Mouse (Mus musculus) left cerebral cortex, postnatal 14 days (tissue): ENCODE data around the gene Ciz1. TPM values are rescaled to one million over a fixed set of nuclear protein-coding genes. Genes with fewer than 3 reads are reported as not detected.

Experiments used
- DNase-seq, 2 experiments: peaks; one replicate each; pipeline ENCODE4 v3.0.0; 2021 to 2022; ENCODE audit warnings: low spot score in 2 of 2, mixed read lengths in 1 of 2
- intact Hi-C: fragments of 180-260 bp; cut with DNase I; formaldehyde crosslinking; loops from one replicate; pipeline ENCODE4 v1.15.1; 2025
- long read RNA-seq, 2 experiments: library from polyadenylated mRNA; stranded (forward); transcript quantifications; one replicate each; pipeline ENCODE4 v2.0.0; 2021
- total RNA-seq, 2 experiments: library from RNA; stranded (reverse); gene quantifications; 2 replicates each; pipeline ENCODE4 v1.2.3; 2021

The Ciz1 gene
- total RNA-seq, result 10 to 100 TPM; 69.5 to 79.0 TPM
- long read RNA-seq, experiment 1, partial matches to known transcripts, result 12 of 45 reads
- long read RNA-seq, experiment 1, other reads (novel, unspliced or antisense), result 31 of 45 reads
- long read RNA-seq, experiment 2, partial matches to known transcripts, result 9 of 47 reads
- long read RNA-seq, experiment 2, other reads (novel, unspliced or antisense), result 36 of 47 reads

GRCm38 (mm10) chr2:32352151-32353006 is at the start of gene Ciz1:
Gene Ciz1, plus strand, starts transcription at chr2:32352327.
- intact Hi-C loops, result no loop called here
- peak; percentile 68 to 70 for DNase-seq

GRCm38 (mm10) chr2:32302952-32303351 is 49.2 kb upstream of the Ciz1 start:
- intact Hi-C loops, result no loop called here
- DNase-seq, result no peak

GRCm38 (mm10) chr2:32304145-32304832 is 47.8 kb upstream of the Ciz1 start:
- intact Hi-C loops, result no loop called here

GRCm38 (mm10) chr2:32305668-32306067 is 46.5 kb upstream of the Ciz1 start:
- no peak for DNase-seq
- intact Hi-C loops, result no loop called here

More at GRCm38 (mm10) chr2:32304145-32304832, 47.8 kb upstream of the Ciz1 start:
- DNase-seq, result peak; percentile 66 to 67

GRCm38 (mm10) chr2:32306176-32306575 is 46.0 kb upstream of the Ciz1 start:
- intact Hi-C loops, result no loop called here
- no peak for DNase-seq

GRCm38 (mm10) chr2:32307247-32307798 is 44.8 kb upstream of the Ciz1 start:
- intact Hi-C loops, result no loop called here
- DNase-seq, result no peak

- intact Hi-C loops, result no loop called here
- peak; percentile 78 to 86 for DNase-seq
Observed at GRCm38 (mm10) chr2:32307941-32308760, 44.0 kb upstream of the Ciz1 start.

- intact Hi-C loops, result no loop called here
- DNase-seq, result no peak
Observed at GRCm38 (mm10) chr2:32308870-32309568, 43.1 kb upstream of the Ciz1 start.

- intact Hi-C loops, result no loop called here
- DNase-seq, result no peak
Observed at GRCm38 (mm10) chr2:32310096-32310845, 41.9 kb upstream of the Ciz1 start.

- DNase-seq, result no peak
- intact Hi-C loops, result no loop called here
Observed at GRCm38 (mm10) chr2:32311443-32312317, 40.4 kb upstream of the Ciz1 start.

GRCm38 (mm10) chr2:32312318-32312964 is 39.7 kb upstream of the Ciz1 start:
- intact Hi-C loops, result no loop called here
- peak; percentile 57 to 72 for DNase-seq

GRCm38 (mm10) chr2:32314831-32315230 is 37.3 kb upstream of the Ciz1 start:
- intact Hi-C loops, result no loop called here
- DNase-seq, result no peak

- no peak for DNase-seq
- intact Hi-C loops, result no loop called here
Observed at GRCm38 (mm10) chr2:32315751-32316150, 36.4 kb upstream of the Ciz1 start.

- peak in 1 of 2 experiments; percentile 47 for DNase-seq
Observed at GRCm38 (mm10) chr2:32316887-32317656, 35.1 kb upstream of the Ciz1 start.

GRCm38 (mm10) chr2:32317791-32318417 is 34.2 kb upstream of the Ciz1 start:
- no peak for DNase-seq
- intact Hi-C loops, result no loop called here

More at GRCm38 (mm10) chr2:32316887-32317656, 35.1 kb upstream of the Ciz1 start:
- intact Hi-C loops, result no loop called here
